Mouse (Mus musculus): Measurements from ENCODE around the gene BC034090. TPM values are rescaled to one million over a fixed set of nuclear protein-coding genes. Genes with fewer than 3 reads are reported as not detected.
A peak's percentile ranks its signal among the peaks of the same experiment; 100 is the strongest.

The BC034090 gene
- polyA plus RNA-seq, 1 experiment, result not detected

- 67% methylated on average over 19 of the region's 19 CpGs for WGBS
- peaks cover 35% of the 10 kb centered on the region for H3K4me1 ChIP-seq (ENCODE audit: control insufficient read depth, insufficient read depth, low read length)
Measured at GRCm38 (mm10) chr1:155205822-155206660, 38.2 kb downstream of the BC034090 start.

GRCm38 (mm10) chr1:155205311-155205710 is 38.9 kb downstream of the BC034090 start:
- no peak overlapping the region for H3K4me3 ChIP-seq (ENCODE audit: insufficient read depth, low read depth, low read length)
- no peak overlapping the region for H3K27ac ChIP-seq (ENCODE audit: insufficient read depth, low read depth, low read length)
- H3K4me1 ChIP-seq (ENCODE audit: control insufficient read depth, insufficient read depth, low read length), result peaks cover 33% of the 10 kb centered on the region
- 57% methylated on average over 7 of the region's 7 CpGs for WGBS
- TF ChIP-seq POLR2A (IDR thresholded peaks at IDR 0.05; ENCODE audit: insufficient read depth, low read depth, low read length), result no peak
- TF ChIP-seq CTCF (IDR thresholded peaks at IDR 0.05; ENCODE audit: insufficient read depth, low read depth, low read length), result no peak

More at GRCm38 (mm10) chr1:155205822-155206660, 38.2 kb downstream of the BC034090 start:
- no peak overlapping the region for H3K4me3 ChIP-seq (ENCODE audit: insufficient read depth, low read depth, low read length)
- H3K27ac ChIP-seq (ENCODE audit: insufficient read depth, low read depth, low read length), result no peak overlapping the region
- TF ChIP-seq POLR2A (IDR thresholded peaks at IDR 0.05; ENCODE audit: insufficient read depth, low read depth, low read length) (no peak), CTCF (IDR thresholded peaks at IDR 0.05; ENCODE audit: insufficient read depth, low read depth, low read length) (no peak)

DNA sequence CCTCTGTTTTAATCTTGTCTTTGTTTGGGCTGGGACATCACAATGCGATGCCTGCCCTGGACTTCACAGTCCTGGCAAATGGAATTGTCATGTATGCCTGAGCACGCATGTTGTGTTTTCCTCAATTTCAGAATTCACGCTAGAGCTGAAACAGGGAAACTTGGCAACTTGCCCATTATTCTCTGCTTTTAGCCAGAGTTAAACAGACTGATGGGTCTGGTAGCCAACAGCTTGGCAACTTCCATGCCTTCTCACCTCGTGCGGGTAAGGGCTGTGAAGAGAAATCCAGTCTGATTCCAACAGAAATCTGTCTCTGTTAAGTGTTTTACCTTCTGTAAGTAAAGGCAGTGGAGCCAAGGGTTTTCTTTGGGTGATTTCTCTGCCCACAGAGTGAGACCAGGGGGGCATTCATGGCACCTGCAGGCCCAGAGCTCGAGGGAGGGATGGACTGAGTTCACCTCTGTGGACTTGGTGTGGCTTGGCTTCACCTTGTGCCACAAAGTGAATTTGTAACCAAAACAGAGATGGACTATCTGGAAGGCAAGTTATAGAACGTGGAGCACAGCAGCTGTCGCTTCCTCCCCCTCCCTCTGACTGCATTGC is 39.6 kb downstream of the BC034090 start:
- WGBS, result 64% methylated on average over 8 of the region's 8 CpGs
- H3K27ac ChIP-seq (ENCODE audit: insufficient read depth, low read depth, low read length), result no peak overlapping the region
- H3K4me1 ChIP-seq (ENCODE audit: control insufficient read depth, insufficient read depth, low read length), result peaks cover 26% of the 10 kb centered on the region
- H3K4me3 ChIP-seq (ENCODE audit: insufficient read depth, low read depth, low read length), result no peak overlapping the region
- TF ChIP-seq CTCF (IDR thresholded peaks at IDR 0.05; ENCODE audit: insufficient read depth, low read depth, low read length) (no peak), POLR2A (IDR thresholded peaks at IDR 0.05; ENCODE audit: insufficient read depth, low read depth, low read length) (no peak)

GRCm38 (mm10) chr1:155203954-155204353 is 40.3 kb downstream of the BC034090 start:
- Histone ChIP-seq H3K27ac (ENCODE audit: insufficient read depth, low read depth, low read length) (no peak overlapping the region), H3K4me3 (ENCODE audit: insufficient read depth, low read depth, low read length) (no peak overlapping the region), H3K4me1 (ENCODE audit: control insufficient read depth, insufficient read depth, low read length) (peaks cover 28% of the 10 kb centered on the region)
- 84% methylated on average over 12 of the region's 12 CpGs for WGBS
- TF ChIP-seq POLR2A (IDR thresholded peaks at IDR 0.05; ENCODE audit: insufficient read depth, low read depth, low read length) (no peak), CTCF (IDR thresholded peaks at IDR 0.05; ENCODE audit: insufficient read depth, low read depth, low read length) (no peak)

DNA sequence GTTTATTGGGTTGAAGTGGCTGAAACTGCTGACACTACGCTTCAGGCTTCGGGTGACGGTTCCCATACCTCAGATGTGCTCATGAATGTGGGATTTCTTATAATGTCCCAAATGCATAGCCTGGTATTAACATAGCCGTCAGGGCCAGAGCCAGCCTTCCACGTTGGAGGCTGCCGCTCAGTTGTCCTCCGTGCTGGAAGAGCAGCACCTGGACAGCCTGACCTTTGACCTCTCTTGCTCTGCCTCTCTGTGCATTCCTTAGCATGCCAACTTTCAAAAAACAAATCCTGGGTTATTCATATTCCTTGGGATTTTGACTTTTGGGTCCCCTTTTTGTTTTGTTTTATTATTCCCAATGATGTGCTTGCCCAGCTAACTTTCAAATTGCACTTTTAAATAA is 41.1 kb downstream of the BC034090 start:
- no peak for TF ChIP-seq POLR2A (IDR thresholded peaks at IDR 0.05; ENCODE audit: insufficient read depth, low read depth, low read length)
- no peak for TF ChIP-seq CTCF (IDR thresholded peaks at IDR 0.05; ENCODE audit: insufficient read depth, low read depth, low read length)
- Histone ChIP-seq H3K4me3 (ENCODE audit: insufficient read depth, low read depth, low read length) (no peak overlapping the region), H3K4me1 (ENCODE audit: control insufficient read depth, insufficient read depth, low read length) (peaks cover 28% of the 10 kb centered on the region), H3K27ac (ENCODE audit: insufficient read depth, low read depth, low read length) (no peak overlapping the region)
- 89% methylated on average over 7 of the region's 7 CpGs for WGBS

DNA sequence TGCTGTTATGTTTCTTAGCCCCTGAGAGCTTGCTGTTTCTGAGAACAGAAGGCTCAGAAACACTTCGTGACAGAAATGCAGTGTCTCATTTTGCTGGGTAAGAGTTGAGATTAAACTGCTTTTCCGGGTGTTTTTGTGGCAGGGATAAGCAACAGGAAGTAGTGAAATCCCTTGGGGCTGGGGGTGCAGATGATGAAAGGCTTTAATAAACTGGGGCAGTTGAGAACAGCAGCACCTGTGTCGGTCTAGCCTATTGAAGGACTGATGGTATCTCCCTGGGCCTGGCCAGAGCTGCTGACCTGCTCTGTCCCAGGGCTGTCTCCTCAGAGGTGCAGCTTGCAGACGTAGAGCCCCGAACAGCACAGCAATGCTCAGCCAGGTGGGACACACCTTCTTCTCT is 41.8 kb downstream of the BC034090 start:
- Histone ChIP-seq H3K4me1 (ENCODE audit: control insufficient read depth, insufficient read depth, low read length) (peaks cover 28% of the 10 kb centered on the region), H3K27ac (ENCODE audit: insufficient read depth, low read depth, low read length) (no peak overlapping the region), H3K4me3 (ENCODE audit: insufficient read depth, low read depth, low read length) (no peak overlapping the region)
- TF ChIP-seq POLR2A (IDR thresholded peaks at IDR 0.05; ENCODE audit: insufficient read depth, low read depth, low read length), result no peak
- TF ChIP-seq CTCF (IDR thresholded peaks at IDR 0.05; ENCODE audit: insufficient read depth, low read depth, low read length), result no peak
- WGBS, result 72% methylated on average over 5 of the region's 5 CpGs

GRCm38 (mm10) chr1:155201914-155202313 is 42.3 kb downstream of the BC034090 start:
- TF ChIP-seq POLR2A (IDR thresholded peaks at IDR 0.05; ENCODE audit: insufficient read depth, low read depth, low read length) (no peak), CTCF (IDR thresholded peaks at IDR 0.05; ENCODE audit: insufficient read depth, low read depth, low read length) (no peak)
- peak overlapping the region; percentile 53 for H3K27ac ChIP-seq (ENCODE audit: insufficient read depth, low read depth, low read length)
- 84% methylated on average over 17 of the region's 17 CpGs for WGBS
- H3K4me1 ChIP-seq (ENCODE audit: control insufficient read depth, insufficient read depth, low read length), result peaks cover 28% of the 10 kb centered on the region
- no peak overlapping the region for H3K4me3 ChIP-seq (ENCODE audit: insufficient read depth, low read depth, low read length)

- Histone ChIP-seq H3K27ac (ENCODE audit: insufficient read depth, low read depth, low read length) (peak overlapping the region; percentile 53), H3K4me3 (ENCODE audit: insufficient read depth, low read depth, low read length) (no peak overlapping the region), H3K4me1 (ENCODE audit: control insufficient read depth, insufficient read depth, low read length) (peaks cover 27% of the 10 kb centered on the region)
- WGBS, result 18% methylated on average over 4 of the region's 4 CpGs
- TF ChIP-seq CTCF (IDR thresholded peaks at IDR 0.05; ENCODE audit: insufficient read depth, low read depth, low read length) (no peak), POLR2A (IDR thresholded peaks at IDR 0.05; ENCODE audit: insufficient read depth, low read depth, low read length) (no peak)
Measured at GRCm38 (mm10) chr1:155201373-155201879, 42.8 kb downstream of the BC034090 start.

DNA sequence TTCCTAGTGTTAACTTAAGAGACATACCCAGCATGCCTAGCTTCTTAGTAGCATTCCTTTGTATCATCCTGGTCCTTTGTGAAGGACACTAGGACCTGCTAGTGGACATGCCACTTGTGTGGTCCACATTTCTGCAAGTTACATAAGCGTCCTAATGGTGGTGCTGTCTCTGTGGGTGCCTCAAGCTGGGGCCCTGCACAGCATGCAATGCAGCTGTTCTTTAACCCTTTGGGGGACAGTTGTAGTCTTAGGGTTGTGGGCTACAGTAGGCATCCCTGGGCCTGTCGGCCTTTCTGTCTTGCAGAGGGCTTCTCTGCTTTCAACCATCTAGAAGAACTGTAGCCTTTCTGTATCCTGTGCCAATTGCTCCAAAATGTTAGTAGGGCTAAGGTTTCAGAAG is 43.3 kb downstream of the BC034090 start:
- WGBS, result 46% methylated on average over 2 of the region's 2 CpGs
- H3K4me3 ChIP-seq (ENCODE audit: insufficient read depth, low read depth, low read length), result no peak overlapping the region
- TF ChIP-seq CTCF (IDR thresholded peaks at IDR 0.05; ENCODE audit: insufficient read depth, low read depth, low read length) (no peak), POLR2A (IDR thresholded peaks at IDR 0.05; ENCODE audit: insufficient read depth, low read depth, low read length) (no peak)
- H3K4me1 ChIP-seq (ENCODE audit: control insufficient read depth, insufficient read depth, low read length), result peaks cover 23% of the 10 kb centered on the region
- H3K27ac ChIP-seq (ENCODE audit: insufficient read depth, low read depth, low read length), result peak overlapping the region; percentile 7; the same call in 1 of the 2 replicates

All from olfactory bulb, adult 2 months (tissue).